Mouse (Mus musculus) liver, embryonic 18 days (tissue): ENCODE results near the gene P2rx4. TPM values are rescaled to one million over a fixed set of nuclear protein-coding genes. Genes with fewer than 3 reads are reported as not detected.

Experiments
- polyA plus RNA-seq: library from polyadenylated mRNA; depleted of rRNA; stranded (reverse); fragments of >200 nt; gene quantifications from 2 replicates; pipeline ENCODE4 v1.2.3, GENCODE M21; 2012; rRNA removed

Gene P2rx4
- polyA plus RNA-seq, result 19.4 and 20.2 TPM in 2 replicates

DNA sequence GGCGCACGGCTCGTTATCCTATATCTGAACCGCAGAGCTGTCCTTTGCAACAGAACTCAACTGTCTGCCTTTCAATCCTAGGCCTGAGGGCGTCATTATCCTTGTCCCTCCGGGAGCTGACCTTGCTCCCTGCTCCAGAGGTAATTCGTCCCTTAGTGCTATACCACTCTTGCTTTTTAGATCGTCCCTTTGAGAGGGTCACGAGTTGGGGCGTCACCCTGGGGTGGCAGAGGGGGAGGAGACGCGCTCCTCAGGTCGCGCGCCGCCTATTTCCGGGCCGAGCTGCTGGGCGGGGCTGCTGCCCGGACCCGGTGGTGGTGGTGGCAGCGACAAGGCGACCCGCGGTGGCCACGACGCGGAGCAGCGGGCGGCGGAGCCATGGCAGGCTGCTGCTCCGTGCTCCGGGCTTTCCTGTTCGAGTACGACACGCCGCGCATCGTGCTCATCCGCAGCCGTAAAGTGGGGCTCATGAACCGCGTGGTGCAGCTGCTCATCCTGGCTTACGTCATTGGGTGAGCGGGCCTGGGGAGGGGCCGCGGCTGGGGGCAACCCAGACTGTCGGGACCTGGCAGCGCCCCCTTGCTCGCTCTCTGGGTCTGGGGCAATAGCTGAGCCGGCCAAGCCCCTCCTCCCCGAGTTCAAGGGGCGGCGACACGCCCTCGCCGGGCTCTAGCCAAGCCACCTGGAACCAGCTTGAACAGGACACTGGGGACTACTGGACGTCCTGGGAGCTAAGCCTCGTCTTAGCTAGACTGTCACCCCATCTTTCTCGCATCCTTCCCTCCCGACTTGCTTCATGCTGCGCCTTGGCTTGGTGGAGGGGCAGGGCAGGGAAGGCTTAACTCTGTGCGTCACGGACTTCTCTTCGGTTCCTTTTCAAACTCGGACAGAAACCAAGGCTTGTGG, at the start of gene P2rx4:
Gene P2rx4, plus strand, starts transcription at position 269 of the 906 bp plus-strand sequence.

Other genes starting within 250 kb of the P2rx4 start
- 23.9 and 25.7 TPM in 2 replicates for gene Atp2a2, start 205.3 kb upstream of the P2rx4 start, polyA plus RNA-seq
- gene Ift81, start 93.0 kb upstream of the P2rx4 start, polyA plus RNA-seq, result 1.7 TPM in 2 replicates
- 2.0 and 2.3 TPM in 2 replicates for gene P2rx7, start 63.6 kb upstream of the P2rx4 start, polyA plus RNA-seq
- gene Camkk2, start 71.9 kb downstream of the P2rx4 start, polyA plus RNA-seq, result 5.9 and 7.3 TPM in 2 replicates
- 113 and 117 TPM in 2 replicates for gene Anapc5, start 113.8 kb downstream of the P2rx4 start, polyA plus RNA-seq
- gene Rnf34, start 142.5 kb downstream of the P2rx4 start, polyA plus RNA-seq, result 7.6 and 7.8 TPM in 2 replicates